Mouse (Mus musculus) urinary bladder, postnatal 25 days (tissue): ENCODE measurements around the gene Adat1.
"Not testable (repeated sequence)": the region's sequence is repeated elsewhere in the genome, so short reads cannot be mapped to it uniquely, and the experiment has no call there.

Source experiments
- DNase-seq: peaks from one replicate; pipeline ENCODE4 v3.0.0; 2022; ENCODE audit warnings: low spot score

Gene Adat1

DNA sequence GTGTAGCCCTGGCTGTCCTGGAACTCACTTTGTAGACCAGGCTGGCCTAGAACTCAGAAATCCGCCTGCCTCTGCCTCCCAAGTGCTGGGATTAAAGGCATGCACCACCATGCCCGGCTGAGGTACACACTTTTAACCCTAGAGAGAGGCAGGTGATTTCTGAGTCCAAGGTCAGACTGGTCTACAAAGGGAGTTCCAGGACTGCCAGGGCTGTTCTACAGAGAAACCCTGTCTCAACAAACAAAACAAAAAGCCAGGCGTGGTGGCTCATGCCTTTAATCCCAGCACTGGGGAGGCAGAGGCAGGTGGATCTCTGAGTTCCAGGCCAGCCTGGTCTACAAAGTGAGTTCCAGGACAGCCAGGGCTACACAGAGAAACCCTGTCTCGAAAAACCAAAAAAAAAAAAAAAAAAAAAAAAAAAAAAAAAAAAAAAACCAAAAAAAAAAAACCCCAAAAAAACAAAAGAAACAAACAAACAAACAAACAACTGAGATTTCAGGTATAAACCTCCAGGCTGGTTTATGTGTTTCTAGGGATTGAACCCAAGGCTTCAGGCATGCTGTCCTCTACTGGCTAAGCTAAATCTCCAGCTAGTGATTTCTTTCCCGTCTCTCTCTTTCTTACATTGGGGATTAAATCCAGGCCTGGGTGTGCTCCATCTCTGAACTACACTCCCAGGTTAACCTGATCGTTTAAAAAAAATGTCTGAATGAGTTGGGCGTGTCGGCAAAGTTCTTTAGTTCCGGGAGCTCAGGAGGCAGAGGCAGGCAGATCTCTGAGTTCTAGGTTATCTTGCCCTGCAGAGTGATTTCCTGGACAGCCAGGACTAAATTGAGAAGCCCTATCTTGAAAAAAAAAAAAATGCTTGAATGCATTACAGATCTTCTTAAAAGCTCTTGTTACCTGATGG, 53.8 kb downstream of the Adat1 start:
- not testable (repeated sequence) for DNase-seq

DNA sequence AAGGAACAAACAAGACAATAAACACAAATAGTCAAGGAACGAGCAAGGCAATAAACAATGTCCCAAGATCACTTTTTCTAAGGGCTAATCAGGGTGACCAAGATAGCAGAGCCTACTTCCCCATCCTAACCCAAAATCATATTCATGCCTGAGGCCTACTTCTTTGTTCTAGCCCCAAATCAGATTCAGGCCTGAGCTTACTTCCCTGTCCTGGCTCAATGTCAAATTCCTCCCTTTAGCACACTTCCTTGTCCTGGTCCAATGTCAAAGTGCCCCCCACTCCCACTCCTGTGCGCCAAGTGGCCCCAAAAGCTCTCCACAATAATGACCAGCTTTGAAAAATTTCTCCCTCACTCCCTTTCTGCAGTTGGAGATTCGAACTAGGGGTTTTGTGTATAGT, 54.9 kb downstream of the Adat1 start:
- no peak for DNase-seq

DNA sequence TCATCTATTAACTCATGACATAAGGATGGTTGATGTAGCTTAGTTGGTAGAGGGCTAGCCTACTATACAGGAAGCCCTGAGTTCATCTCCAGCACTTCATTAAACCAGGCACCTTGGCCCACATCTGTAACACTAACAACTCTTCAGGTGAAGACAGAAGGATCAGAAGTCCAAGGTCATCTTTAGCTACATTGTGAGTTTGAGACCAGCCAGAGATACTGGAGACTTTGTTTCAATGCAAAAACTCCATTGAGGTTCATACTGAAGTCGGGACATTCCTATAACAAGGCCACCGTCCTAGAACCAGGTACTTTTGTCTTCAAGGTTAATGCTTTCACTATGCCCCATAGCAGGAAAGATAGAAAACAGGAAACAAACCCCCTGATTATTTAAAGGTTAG, 57.9 kb downstream of the Adat1 start:
- DNase-seq = no peak

DNA sequence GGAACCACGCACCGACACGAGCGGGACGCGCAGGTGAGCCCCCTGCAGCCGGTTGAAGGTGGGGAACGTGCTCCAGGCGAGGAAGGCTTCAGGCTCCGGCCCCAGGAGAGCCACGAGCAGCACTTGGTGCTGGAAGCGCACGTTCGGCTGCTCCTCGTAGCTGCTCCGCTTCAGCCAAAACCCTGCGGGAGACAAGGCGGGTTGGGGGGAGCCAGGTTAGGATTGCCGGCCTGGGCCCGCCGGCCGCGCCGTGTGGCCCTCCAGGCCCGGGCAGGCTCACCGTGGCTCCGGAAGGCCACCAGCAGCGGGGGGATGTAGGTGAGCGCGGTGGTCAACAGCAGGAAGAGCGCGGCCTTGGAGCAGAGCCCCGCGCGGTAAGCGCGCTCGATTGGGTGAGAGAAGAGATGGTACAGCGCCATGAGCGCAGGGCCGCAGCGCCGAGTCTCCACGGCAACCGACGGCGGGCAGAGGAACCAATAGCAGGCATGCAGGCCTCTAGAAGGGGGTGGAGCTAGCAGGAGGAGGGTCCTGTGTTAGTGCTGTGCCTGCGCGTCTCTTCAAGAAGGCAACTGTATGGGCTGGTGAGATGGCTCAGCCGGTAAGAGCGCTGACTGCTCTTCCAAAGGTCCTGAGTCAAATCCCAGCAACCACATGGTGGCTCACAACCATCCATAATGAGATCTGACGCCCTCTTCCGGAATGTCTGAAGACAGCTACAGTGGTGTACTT, 58.6 kb downstream of the Adat1 start, which contains the start of gene Tmem231:
TSS of gene Tmem231 (minus strand) at position 534 of the 729 bp plus-strand sequence.
- DNase-seq = peak; percentile 81

DNA sequence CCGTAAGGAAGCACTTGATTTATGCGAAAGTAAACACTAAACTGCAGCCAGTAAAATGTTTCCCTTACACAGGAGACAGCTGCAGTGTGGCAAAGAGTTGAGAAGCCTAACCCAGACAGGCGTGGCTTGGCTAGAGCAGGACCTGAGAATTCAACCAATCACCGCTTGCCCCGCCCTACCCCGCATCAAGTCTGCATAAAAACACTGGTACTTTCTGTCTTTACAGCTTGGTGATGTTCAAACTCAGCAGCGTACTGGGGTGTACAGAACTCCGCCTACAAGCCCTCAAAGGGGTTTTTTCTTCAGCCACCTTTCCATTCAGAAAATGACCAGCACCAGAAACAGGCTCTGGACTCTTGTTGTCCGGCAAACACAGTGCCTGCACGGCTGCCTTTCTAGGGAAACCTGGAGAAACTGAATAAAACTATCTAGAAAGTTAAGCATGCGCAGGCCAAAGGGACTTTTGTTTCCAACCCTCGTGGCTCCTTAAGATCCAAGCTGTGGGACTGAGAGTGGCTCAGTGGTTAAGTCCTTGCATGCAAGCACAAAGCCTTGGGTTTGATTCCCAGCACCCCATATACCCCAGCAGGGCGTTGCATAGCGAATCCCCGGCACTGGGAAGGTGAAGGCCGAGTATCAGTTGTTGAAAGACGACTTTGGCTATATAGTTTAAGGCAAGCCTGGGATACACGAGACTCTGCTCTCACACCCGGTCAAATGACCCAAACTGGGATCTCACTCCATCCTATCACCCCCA, 59.3 kb downstream of the Adat1 start:
- DNase-seq = peak; percentile 54

DNA sequence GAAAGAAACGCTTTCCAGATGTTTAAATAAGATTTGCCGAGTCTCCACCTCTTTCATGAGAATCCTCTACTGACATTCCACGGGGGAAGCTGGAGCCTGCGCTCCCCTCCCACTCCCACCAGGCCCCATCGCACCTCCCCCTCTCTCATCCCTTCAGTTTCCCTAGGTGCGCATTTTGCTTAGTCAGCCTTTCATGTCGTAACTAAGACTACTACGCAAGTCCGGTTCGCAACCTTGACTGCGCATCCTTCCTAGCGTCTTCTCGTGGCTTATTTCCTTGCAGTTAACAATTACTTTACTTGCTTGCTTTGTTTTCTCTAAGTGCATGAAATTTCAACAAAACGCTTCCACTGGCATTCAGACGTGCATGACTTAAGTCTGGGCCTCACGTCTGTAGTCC, 60.4 kb downstream of the Adat1 start:
- no peak for DNase-seq

DNA sequence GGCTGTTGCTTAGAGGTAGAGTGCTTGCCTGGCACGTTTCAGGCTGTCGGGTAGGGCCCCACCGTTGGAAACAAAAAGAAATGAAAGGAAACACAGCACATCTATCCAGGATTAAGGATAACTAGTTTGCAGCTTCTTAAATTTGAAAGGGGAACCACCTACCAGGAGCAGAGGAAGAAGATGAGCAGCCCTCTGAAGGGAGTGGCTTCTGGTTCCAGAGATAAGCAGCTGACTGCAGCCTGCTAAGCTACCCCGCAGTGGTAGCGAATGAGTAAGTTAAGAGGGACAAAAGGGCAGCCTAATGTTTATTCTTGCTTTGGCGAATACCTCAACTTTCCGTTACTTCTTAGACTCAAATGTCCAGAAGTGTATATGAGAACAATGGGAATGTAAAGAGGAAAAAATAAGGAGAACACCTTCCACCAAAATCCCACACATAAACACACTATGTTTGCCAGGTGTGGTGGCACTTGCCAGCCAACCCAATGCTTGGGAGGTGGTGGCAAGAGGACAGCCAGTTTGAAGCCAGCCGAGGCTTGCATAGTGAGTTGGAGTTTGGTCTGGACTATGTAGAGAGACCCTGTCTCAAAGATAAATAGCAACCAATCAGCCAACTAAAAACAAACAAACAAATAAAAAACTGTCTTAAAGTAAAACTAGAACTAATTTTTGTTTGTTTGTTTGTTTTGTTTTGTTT, 62.3 kb downstream of the Adat1 start:
- DNase-seq = no peak

DNA sequence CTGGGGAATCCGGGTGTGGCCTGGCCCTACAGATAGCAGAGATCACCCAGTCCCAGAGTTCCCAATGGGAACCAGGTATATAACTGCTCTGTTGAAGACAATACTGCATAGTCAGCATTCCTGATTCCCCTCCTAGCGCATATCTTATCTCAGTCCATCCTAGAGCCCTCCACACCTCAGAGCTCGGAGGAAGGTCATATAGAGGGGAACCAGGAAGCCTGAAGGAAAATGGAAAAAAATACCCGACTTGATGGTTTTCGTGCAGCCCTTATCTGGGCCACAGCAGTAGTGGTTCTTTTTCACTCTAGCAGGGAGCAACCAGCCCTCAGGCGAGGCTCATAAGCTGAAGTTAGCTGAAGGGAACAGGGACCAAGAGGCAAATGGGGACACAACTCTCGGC, 67.1 kb downstream of the Adat1 start:
- DNase-seq = no peak

DNA sequence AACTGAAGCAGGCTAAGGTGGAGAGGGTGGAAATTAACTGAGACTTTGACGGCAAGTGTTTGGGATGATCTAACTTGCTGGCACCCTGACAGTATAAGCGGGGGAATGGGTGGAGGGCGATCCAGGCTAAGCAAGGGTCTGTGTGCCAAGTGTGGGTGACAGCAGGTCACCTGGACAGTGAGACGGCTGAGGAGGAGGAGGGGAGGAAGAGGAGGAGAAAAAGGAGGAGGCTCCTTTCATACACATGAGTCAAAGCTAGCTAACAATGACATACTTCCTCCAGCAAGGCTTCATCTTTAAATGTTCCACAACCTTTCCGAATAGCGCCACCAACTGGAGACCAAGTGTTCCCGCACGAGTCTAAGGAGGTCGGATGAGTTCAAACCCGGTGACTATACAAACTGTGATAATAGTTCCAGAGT, 68.7 kb downstream of the Adat1 start:
- DNase-seq = peak; percentile 64

DNA sequence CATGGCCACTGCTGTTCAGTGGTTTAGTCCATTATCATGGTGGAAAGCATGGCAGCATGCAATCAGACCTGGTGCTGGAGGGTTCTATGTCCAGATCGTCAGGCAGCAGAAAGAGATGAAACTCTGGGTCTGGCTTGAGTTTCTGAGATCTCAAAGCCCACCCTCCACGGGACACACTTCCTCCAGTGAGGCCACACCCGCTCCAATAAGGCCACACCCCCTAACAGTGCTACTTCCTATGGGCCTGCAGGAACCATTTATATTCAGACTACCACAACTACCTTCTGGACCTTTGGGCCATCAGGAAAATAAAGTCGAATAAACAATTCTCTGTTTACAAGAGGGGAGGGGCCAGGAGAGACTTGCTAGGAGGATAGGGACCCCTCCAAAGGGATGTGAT, 71.1 kb downstream of the Adat1 start:
- no peak for DNase-seq

DNA sequence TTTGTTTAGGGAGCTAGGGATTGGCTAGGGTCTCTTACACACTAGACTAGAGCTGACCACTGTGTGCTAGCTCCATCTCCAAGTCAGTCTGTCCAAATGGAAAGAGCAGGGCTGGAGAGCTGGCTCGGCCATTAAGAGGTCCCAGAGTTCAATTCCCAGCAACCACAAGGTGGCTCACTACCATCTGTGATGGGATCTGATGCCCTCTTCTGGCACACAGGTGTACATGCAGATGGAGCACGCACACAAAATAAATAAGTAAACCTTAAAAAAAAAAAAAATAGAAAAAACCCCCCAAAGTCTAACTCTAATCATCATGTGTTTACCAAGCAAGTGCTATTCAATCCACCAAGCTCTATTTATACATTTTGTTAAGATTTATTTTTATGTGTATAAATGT, 72.4 kb downstream of the Adat1 start:
- DNase-seq = no peak
